Mouse (Mus musculus) liver, postnatal 0 days (tissue): Measurements from ENCODE around the gene Fam178b. TPM values are rescaled to one million over a fixed set of nuclear protein-coding genes. Genes with fewer than 3 reads are reported as not detected.
"Not testable (repeated sequence)": the region's sequence is repeated elsewhere in the genome, so short reads cannot be mapped to it uniquely, and the experiment has no call there.

Experiments used
- ATAC-seq: fragments of 200-750 bp; cut with Nextera tagmentation; 2 replicates; pipeline ENCODE4 v1.8.0; 2017; ENCODE audit warnings: mild to moderate bottlenecking, moderate library complexity
- DNase-seq: peaks from one replicate; pipeline ENCODE4 v3.0.0-alpha.2; 2016
- H3K27ac ChIP-seq: fragments of 300-500 bp; sonication (generic); 2 replicates; pipeline ENCODE4 v1.5.1; 2014; ENCODE audit warnings: antibody characterized with exemption, moderate library complexity, mild to moderate bottlenecking, low read depth
- H3K27me3 ChIP-seq: fragments of 300-500 bp; sonication (generic); 2 replicates; pipeline ENCODE4 v1.6.1; 2014; ENCODE audit warnings: low read length, control low read depth, mixed read lengths; ENCODE audit not compliant: insufficient read depth
- H3K36me3 ChIP-seq: fragments of 300-500 bp; sonication (generic); replicated peaks from 2 replicates; pipeline ENCODE4 v1.6.1; 2014; ENCODE audit warnings: mild to moderate bottlenecking, control low read depth, low read length, moderate library complexity, mixed read lengths; ENCODE audit not compliant: insufficient read depth
- H3K4me1 ChIP-seq: fragments of 300-500 bp; sonication (generic); 2 replicates; pipeline ENCODE4 v1.6.1; 2014; ENCODE audit warnings: antibody characterized with exemption, mild to moderate bottlenecking, control low read depth; ENCODE audit not compliant: insufficient read depth
- H3K4me2 ChIP-seq: fragments of 300-500 bp; sonication (generic); 2 replicates; pipeline ENCODE4 v1.6.1; 2014; ENCODE audit warnings: low read depth, mild to moderate bottlenecking, low read length, moderate library complexity, mixed read lengths
- H3K4me3 ChIP-seq: fragments of 300-500 bp; sonication (generic); 2 replicates; pipeline ENCODE4 v1.5.1; 2014; ENCODE audit warnings: low read depth, low read length
- H3K9ac ChIP-seq: fragments of 300-500 bp; sonication (generic); replicated peaks from 2 replicates; pipeline ENCODE4 v1.6.1; 2014; ENCODE audit warnings: mild to moderate bottlenecking, moderate library complexity
- H3K9me3 ChIP-seq: fragments of 300-500 bp; sonication (generic); 2 replicates; pipeline ENCODE4 v1.6.1; 2016; ENCODE audit warnings: mild to moderate bottlenecking, control low read depth, low read length, mixed read lengths
- CTCF ChIP-seq: sonication (generic); IDR thresholded peaks from 2 replicates; pipeline ENCODE4 v1.5.1; 2016; ENCODE audit warnings: antibody characterized with exemption, low read depth
- EP300 ChIP-seq: IDR thresholded peaks from 2 replicates; pipeline ENCODE4 v1.6.1; 2016; ENCODE audit warnings: antibody characterized with exemption, low read depth, mild to moderate bottlenecking
- WGBS: fragments of 180-500 bp; shearing (Covaris S2); extraction: QIAGEN DNeasy Blood & Tissue Kit; methylation state at CpG from one replicate; pipeline ENCODE4 v1.1.7; 2014; ENCODE audit not compliant: insufficient replicate concordance; 5-methylcytosine and 5-hydroxymethylcytosine counted together
- polyA plus RNA-seq: library from polyadenylated mRNA; unstranded; fragments of >200 nt; fragmentation: Nextera tagmentation; extraction: Ambion mirVana; gene quantifications from 2 replicates; pipeline ENCODE4 v1.2.1, GENCODE M21; 2015

The Fam178b gene
- polyA plus RNA-seq, 1 experiment from 2014 or later: 0.16 TPM

GRCm38 (mm10) chr1:36539186-36539585 is 143.8 kb downstream of the Fam178b start, which contains the start of gene Gm42417:
TSS of gene Gm42417 (minus strand) at chr1:36539429.
- Histone ChIP-seq H3K4me2 (no peak within 1 kb of the TSS), H3K4me3 (no peak within 1 kb of the TSS), H3K27ac (peak within 1 kb of the TSS; percentile 70), H3K36me3 (peaks cover 12% of the 10 kb centered on the region; the same call in 1 of the 2 replicates), H3K27me3 (no peaks in the 10 kb centered on the region), H3K4me1 (peaks cover 19% of the 10 kb centered on the region; the same call in 1 of the 2 replicates), H3K9ac (no peak within 1 kb of the TSS), H3K9me3 (no peaks in the 10 kb centered on the region)
- 44% methylated on average over 7 of the region's 9 CpGs for WGBS
- ATAC-seq (peak; percentile 97), DNase-seq (peak; percentile 76)
- TF ChIP-seq CTCF (0 out of 2 replicates have a peak, but pooled peaks have one; percentile 1), EP300 (0 out of 2 replicates have a peak, but pooled peaks have one; percentile 21)

- DNase-seq (no peak), ATAC-seq (peak; percentile 62)
- WGBS: 58% methylated on average over 4 of the region's 4 CpGs
Observed at GRCm38 (mm10) chr1:36538727-36539126, 144.3 kb downstream of the Fam178b start.

GRCm38 (mm10) chr1:36536783-36537182 is 146.2 kb downstream of the Fam178b start, which contains the start of gene Ankrd23:
TSS of gene Ankrd23 (minus strand) at chr1:36536883.
- WGBS: 86% methylated on average over 9 of the region's 9 CpGs
- not testable (repeated sequence) for H3K36me3 ChIP-seq, H3K4me3 ChIP-seq, H3K4me2 ChIP-seq, DNase-seq, H3K9me3 ChIP-seq, ATAC-seq, H3K27me3 ChIP-seq
- Histone ChIP-seq H3K27ac (peak within 1 kb of the TSS; percentile 78), H3K4me1 (peaks cover 19% of the 10 kb centered on the region; the same call in 1 of the 2 replicates), H3K9ac (0 out of 2 replicates have a peak within 1 kb of the TSS, but pooled peaks have one; percentile 34)

More at GRCm38 (mm10) chr1:36538727-36539126, 144.3 kb downstream of the Fam178b start:
- Histone ChIP-seq H3K4me2 (no peak overlapping the region), H3K4me1 (peaks cover 19% of the 10 kb centered on the region; the same call in 1 of the 2 replicates), H3K27me3 (no peaks in the 10 kb centered on the region), H3K9me3 (no peaks in the 10 kb centered on the region), H3K4me3 (no peak overlapping the region), H3K36me3 (peaks cover 12% of the 10 kb centered on the region; the same call in 1 of the 2 replicates), H3K27ac (peak overlapping the region; percentile 70), H3K9ac (no peak overlapping the region)
- TF ChIP-seq EP300 (no peak), CTCF (no peak)

GRCm38 (mm10) chr1:36536397-36536728 is 146.6 kb downstream of the Fam178b start:
- H3K27ac ChIP-seq: peak overlapping the region; percentile 78
- H3K9me3 ChIP-seq: no peaks in the 10 kb centered on the region
- peaks cover 19% of the 10 kb centered on the region; the same call in 1 of the 2 replicates for H3K4me1 ChIP-seq
- ATAC-seq (no peak), DNase-seq (no peak)
- no peak for TF ChIP-seq EP300
- no peak for TF ChIP-seq CTCF
- no peaks in the 10 kb centered on the region for H3K27me3 ChIP-seq
- 60% methylated on average over 8 of the region's 8 CpGs for WGBS
- no peak overlapping the region for H3K4me2 ChIP-seq
- no peak overlapping the region for H3K9ac ChIP-seq
- H3K4me3 ChIP-seq: no peak overlapping the region
- 0 out of 2 replicates have a peak, but pooled peaks cover 8% of the 10 kb centered on the region for H3K36me3 ChIP-seq

- 0 out of 2 replicates have a peak, but pooled peaks cover 8% of the 10 kb centered on the region for H3K36me3 ChIP-seq
- peaks cover 19% of the 10 kb centered on the region; the same call in 1 of the 2 replicates for H3K4me1 ChIP-seq
- DNase-seq (no peak), ATAC-seq (no peak)
- H3K27ac ChIP-seq: peak overlapping the region; percentile 78
- H3K4me2 ChIP-seq: no peak overlapping the region
- no peak overlapping the region for H3K4me3 ChIP-seq
- 75% methylated on average over 11 of the region's 11 CpGs for WGBS
- 0 out of 2 replicates have a peak overlapping the region, but pooled peaks have one; percentile 34 for H3K9ac ChIP-seq
- TF ChIP-seq EP300: no peak
- TF ChIP-seq CTCF: no peak
- no peaks in the 10 kb centered on the region for H3K27me3 ChIP-seq
- no peaks in the 10 kb centered on the region for H3K9me3 ChIP-seq
Observed at GRCm38 (mm10) chr1:36535477-36536396, 147.2 kb downstream of the Fam178b start.

- ATAC-seq: no peak
- Histone ChIP-seq H3K9me3 (no peaks in the 10 kb centered on the region), H3K4me1 (peaks cover 17% of the 10 kb centered on the region; the same call in 1 of the 2 replicates), H3K4me3 (no peak overlapping the region), H3K27ac (no peak overlapping the region), H3K4me2 (no peak overlapping the region), H3K27me3 (no peaks in the 10 kb centered on the region), H3K36me3 (no peaks in the 10 kb centered on the region), H3K9ac (no peak overlapping the region)
- 54% methylated on average over 6 of the region's 6 CpGs for WGBS
- no peak for DNase-seq
- no peak for TF ChIP-seq EP300
- TF ChIP-seq CTCF: no peak
Observed at GRCm38 (mm10) chr1:36534595-36535058, 148.4 kb downstream of the Fam178b start.
